Mouse (Mus musculus): ENCODE data around the gene Bcl7b.
"Not testable (repeated sequence)": the region's sequence is repeated elsewhere in the genome, so short reads cannot be mapped to it uniquely, and the experiment has no call there.

Gene Bcl7b

GRCm38 (mm10) chr5:135208197-135208596 is 40.1 kb downstream of the Bcl7b start:
- peak; percentile 59 for DNase-seq (ENCODE audit: low read depth, low spot score)

- DNase-seq (ENCODE audit: low read depth, low spot score) = no peak
These were observed 48.8 kb downstream of the Bcl7b start for GRCm38 (mm10) chr5:135216871-135217270.

GRCm38 (mm10) chr5:135220941-135221340 is 52.9 kb downstream of the Bcl7b start:
- no peak for DNase-seq (ENCODE audit: low read depth, low spot score)

- DNase-seq (ENCODE audit: low read depth, low spot score) = no peak
These were observed 54.0 kb downstream of the Bcl7b start for GRCm38 (mm10) chr5:135222066-135222465.

- no peak for DNase-seq (ENCODE audit: low read depth, low spot score)
These were observed 56.1 kb downstream of the Bcl7b start for GRCm38 (mm10) chr5:135224169-135224568.

GRCm38 (mm10) chr5:135225879-135226278 is 57.8 kb downstream of the Bcl7b start:
- DNase-seq (ENCODE audit: low read depth, low spot score) = not testable (repeated sequence)

- DNase-seq (ENCODE audit: low read depth, low spot score) = no peak
These were observed 62.1 kb downstream of the Bcl7b start for GRCm38 (mm10) chr5:135230186-135230585.
